Mouse (Mus musculus): Measurements from ENCODE around the gene Sidt2.

Gene Sidt2

DNA sequence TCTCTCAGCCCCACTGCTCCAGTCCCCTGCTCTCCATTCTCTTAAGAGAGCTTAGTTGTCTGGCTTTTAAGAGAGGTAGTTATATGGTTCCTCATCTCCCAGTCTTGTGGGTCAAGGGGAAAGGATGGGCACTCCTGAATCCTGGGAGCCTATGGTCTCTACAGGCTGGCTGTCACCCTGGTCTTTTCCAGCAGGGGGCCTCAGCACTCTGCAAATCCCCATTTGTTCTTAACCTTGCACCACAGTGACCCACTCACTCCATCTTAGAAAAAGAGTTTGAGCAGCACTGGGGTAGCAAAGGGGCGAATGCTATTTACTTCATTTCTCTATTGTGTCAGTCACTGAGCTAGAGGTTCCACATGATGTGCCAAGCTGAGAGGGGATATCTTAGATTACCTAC lies 43.4 kb downstream of the Sidt2 start:
- peak; percentile 70 for DNase-seq (ENCODE audit: low read depth, low spot score)

DNA sequence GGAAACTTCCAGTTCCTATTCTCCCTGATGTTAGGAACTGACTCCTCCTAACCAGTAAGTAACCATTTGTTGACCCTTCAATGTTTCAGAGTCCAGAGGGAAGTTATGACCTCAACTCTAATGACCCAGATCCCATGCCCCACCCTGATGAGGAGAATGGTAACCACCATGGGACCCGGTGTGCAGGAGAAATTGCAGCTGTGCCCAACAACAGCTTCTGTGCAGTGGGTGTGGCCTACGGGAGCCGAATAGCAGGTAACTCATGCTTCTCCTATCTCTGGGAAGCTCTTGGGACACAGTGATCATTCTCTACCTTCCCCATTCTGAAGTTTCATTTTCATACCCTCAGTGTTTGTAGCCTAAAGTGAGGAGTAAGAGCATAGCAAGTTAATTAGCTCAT lies 44.1 kb downstream of the Sidt2 start:
- DNase-seq (ENCODE audit: low read depth, low spot score), result no peak

DNA sequence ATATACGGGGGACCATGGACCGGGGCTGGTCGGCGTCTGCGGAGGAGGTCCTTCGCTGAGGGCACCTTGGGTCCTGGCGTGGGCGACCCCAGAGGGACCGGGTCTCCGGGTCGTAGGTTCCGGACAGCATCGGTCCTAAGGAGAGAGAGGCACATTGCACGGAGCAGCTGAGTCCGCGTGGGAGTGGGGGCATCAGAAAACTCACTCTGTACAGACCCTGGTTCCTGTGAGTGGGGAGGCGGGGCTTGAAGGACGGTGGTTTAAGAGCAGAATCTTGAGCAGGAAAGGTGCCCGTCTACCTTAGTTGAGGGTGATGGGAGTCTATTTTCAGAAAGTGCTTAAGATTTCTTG lies 48.0 kb downstream of the Sidt2 start:
- peak; percentile 60 for DNase-seq (ENCODE audit: low read depth, low spot score)

DNA sequence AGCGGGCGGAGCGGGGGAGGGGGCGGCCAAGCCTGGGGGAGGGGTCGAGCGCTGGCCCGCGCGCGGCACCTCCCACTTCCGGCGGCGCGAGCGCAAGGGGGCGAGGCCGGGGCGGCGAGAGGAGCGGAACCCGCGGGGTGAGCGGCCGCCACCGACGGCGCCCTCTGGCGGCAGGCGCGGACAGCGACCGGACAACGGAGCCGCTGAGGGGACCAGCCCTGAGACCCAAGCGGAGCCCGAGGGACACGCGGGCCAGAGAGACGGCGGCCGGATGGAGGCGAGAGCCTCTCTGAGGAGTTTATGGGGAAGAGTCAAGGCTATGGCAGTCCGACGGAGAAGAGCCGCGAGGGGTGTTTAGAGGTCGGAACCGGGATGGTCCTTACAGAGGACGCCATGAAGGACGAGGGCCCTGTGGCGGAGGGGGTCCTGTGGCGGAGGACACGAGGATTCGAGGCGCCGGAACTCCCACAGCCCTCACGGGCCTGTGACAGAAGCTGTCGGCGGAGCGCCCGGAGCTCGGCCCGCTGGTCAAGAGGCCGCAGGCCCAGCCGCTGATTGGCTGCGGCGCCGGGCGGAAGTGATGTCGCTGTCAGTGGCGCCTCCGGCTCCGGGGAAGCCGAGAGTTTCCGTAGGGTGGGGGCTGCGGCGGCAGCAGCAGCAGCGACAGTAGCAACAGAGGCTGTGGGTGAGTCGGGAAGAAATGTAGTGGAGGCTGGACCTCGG lies 48.5 kb downstream of the Sidt2 start, which contains the start of the genes Pcsk7 and Rnf214:
Gene Pcsk7, plus strand, starts transcription at position 143 of the 723 bp plus-strand sequence.
Gene Rnf214, minus strand, starts transcription at position 557 of the 723 bp plus-strand sequence.
- DNase-seq (ENCODE audit: low read depth, low spot score), result peak; percentile 94

DNA sequence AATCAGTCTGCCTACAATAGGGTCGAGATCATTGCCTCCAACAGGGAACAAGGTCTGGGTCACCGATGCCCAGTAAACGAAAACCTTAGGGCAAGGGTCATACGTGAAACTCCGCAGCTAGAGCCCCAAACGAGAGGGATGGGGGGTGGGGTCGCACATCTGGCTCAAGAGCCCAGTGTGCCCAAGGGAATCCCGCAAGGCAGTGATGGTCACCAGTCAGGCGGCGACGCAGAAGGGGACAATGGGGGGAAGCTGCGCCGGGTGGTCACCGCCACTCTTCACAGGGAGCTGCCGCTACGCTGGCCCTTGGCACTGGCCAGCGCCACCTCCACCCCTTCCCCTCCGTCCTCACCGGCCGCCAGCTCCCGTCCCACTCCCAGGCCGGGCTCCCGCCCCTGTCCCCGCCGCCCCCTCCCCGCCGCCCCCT lies 49.2 kb downstream of the Sidt2 start:
- peak; percentile 42 for DNase-seq (ENCODE audit: low read depth, low spot score)

DNA sequence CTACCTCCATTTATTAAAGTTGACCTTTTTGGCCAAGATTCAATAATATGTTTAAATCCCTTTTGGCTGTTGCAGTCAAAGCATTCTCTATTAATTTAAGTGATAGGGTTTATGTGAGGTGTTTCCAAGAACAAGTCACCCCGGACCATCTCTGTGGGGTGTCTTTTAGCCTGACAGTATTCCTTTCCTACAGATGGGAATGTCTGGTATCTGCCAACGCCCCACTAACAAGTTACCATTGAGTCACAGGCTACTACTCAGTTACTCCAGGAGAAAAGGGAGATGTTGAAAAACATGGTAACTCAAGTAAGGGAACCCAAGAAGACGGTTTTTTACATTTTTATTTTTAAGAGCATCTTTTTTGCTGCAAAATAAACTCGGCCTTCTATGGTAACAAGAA lies 49.9 kb downstream of the Sidt2 start:
- DNase-seq (ENCODE audit: low read depth, low spot score), result no peak

DNA sequence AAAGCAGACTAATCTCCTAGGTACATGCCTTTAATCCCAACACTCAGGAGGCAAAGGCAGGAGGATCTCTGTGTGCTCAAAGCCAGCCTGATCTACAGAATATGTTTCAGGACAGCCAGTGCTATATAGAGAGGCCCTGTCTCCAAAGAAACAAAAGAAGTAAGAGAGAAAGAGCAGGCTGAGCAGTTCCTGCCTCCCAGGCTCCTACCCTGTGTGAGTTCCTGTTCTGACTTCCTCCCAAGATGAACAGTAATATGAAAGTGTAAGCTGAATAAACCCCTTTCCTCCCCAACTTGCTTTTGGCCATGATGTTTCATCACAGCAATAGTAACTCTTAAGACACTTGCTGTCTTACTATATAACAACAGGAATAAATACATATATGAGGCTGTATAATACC lies 61.4 kb downstream of the Sidt2 start:
- DNase-seq (ENCODE audit: low read depth, low spot score), result no peak
